Mouse (Mus musculus): Measurements from ENCODE around the gene Tm4sf19. TPM values are rescaled to one million over a fixed set of nuclear protein-coding genes. Genes with fewer than 3 reads are reported as not detected.

Tm4sf19 gene
- polyA plus RNA-seq, 2 experiments: 0.04 TPM; not detected in 1

GRCm38 (mm10) chr16:32402818-32403217 lies 2.5 kb downstream of the Tm4sf19 start:
- Histone ChIP-seq H3K4me3 (ENCODE audit: insufficient read depth in 1 of 2, low read depth in 2 of 2, low read length in 2 of 2) (no peak overlapping the region), H3K9me3 (ENCODE audit: control insufficient read depth, low read length) (no peaks in the 10 kb centered on the region), H3K27me3 (ENCODE audit: control insufficient read depth, insufficient read depth, low read length) (no peaks in the 10 kb centered on the region), H3K36me3 (replicated peaks; ENCODE audit: control insufficient read depth, insufficient read depth, low read depth) (no peaks in the 10 kb centered on the region), H3K4me2 (ENCODE audit: low read depth) (no peak overlapping the region), H3K27ac (no peak overlapping the region), H3K4me1 (replicated peaks; ENCODE audit: control insufficient read depth in 2 of 2, insufficient read depth in 2 of 2, low read length in 1 of 2) (no peaks in the 10 kb centered on the region), H3K9ac (replicated peaks) (no peak overlapping the region)
- TF ChIP-seq EP300 (IDR thresholded peaks at IDR 0.05; ENCODE audit: low read depth) (no peak), CTCF (IDR thresholded peaks at IDR 0.05; ENCODE audit: low read depth) (no peak)
- WGBS (ENCODE audit: insufficient replicate concordance): 76% methylated on average over 3 of the region's 3 CpGs
- DNase-seq (ENCODE audit: low read depth in 3 of 3, low spot score in 3 of 3) (no peak), ATAC-seq (ENCODE audit: insufficient read depth) (no peak)

GRCm38 (mm10) chr16:32405716-32406115 lies 5.4 kb downstream of the Tm4sf19 start:
- Histone ChIP-seq H3K27ac (no peak overlapping the region), H3K27me3 (ENCODE audit: control insufficient read depth, insufficient read depth, low read length) (no peaks in the 10 kb centered on the region), H3K4me2 (ENCODE audit: low read depth) (no peak overlapping the region), H3K4me1 (replicated peaks; ENCODE audit: control insufficient read depth in 2 of 2, insufficient read depth in 2 of 2, low read length in 1 of 2) (no peaks in the 10 kb centered on the region), H3K9me3 (ENCODE audit: control insufficient read depth, low read length) (no peaks in the 10 kb centered on the region), H3K36me3 (replicated peaks; ENCODE audit: control insufficient read depth, insufficient read depth, low read depth) (no peaks in the 10 kb centered on the region), H3K9ac (replicated peaks) (no peak overlapping the region), H3K4me3 (ENCODE audit: insufficient read depth in 1 of 2, low read depth in 2 of 2, low read length in 2 of 2) (no peak overlapping the region)
- TF ChIP-seq CTCF (IDR thresholded peaks at IDR 0.05; ENCODE audit: low read depth) (no peak), EP300 (IDR thresholded peaks at IDR 0.05; ENCODE audit: low read depth) (no peak)
- 81% methylated on average over 9 of the region's 9 CpGs for WGBS (ENCODE audit: insufficient replicate concordance)
- ATAC-seq (ENCODE audit: insufficient read depth) (no peak), DNase-seq (ENCODE audit: low read depth in 3 of 3, low spot score in 3 of 3) (no peak)

- WGBS (ENCODE audit: insufficient replicate concordance): 53% methylated on average over 6 of the region's 6 CpGs
- H3K9me3 ChIP-seq (ENCODE audit: control insufficient read depth, low read length): no peaks in the 10 kb centered on the region
Observed at GRCm38 (mm10) chr16:32406671-32407070, 6.4 kb downstream of the Tm4sf19 start.

GRCm38 (mm10) chr16:32407730-32408129 lies 7.4 kb downstream of the Tm4sf19 start:
- WGBS (ENCODE audit: insufficient replicate concordance): 54% methylated on average over 10 of the region's 10 CpGs
- TF ChIP-seq CTCF (IDR thresholded peaks at IDR 0.05; ENCODE audit: low read depth) (no peak), EP300 (IDR thresholded peaks at IDR 0.05; ENCODE audit: low read depth) (no peak)
- no peak for ATAC-seq (ENCODE audit: insufficient read depth)
- Histone ChIP-seq H3K27me3 (ENCODE audit: control insufficient read depth, insufficient read depth, low read length) (no peaks in the 10 kb centered on the region), H3K4me3 (ENCODE audit: insufficient read depth in 1 of 2, low read depth in 2 of 2, low read length in 2 of 2) (no peak overlapping the region), H3K36me3 (replicated peaks; ENCODE audit: control insufficient read depth, insufficient read depth, low read depth) (no peaks in the 10 kb centered on the region), H3K4me2 (ENCODE audit: low read depth) (no peak overlapping the region), H3K9ac (replicated peaks) (no peak overlapping the region), H3K9me3 (ENCODE audit: control insufficient read depth, low read length) (no peaks in the 10 kb centered on the region), H3K4me1 (replicated peaks; ENCODE audit: control insufficient read depth in 2 of 2, insufficient read depth in 2 of 2, low read length in 1 of 2) (no peaks in the 10 kb centered on the region), H3K27ac (no peak overlapping the region)
- no peak for DNase-seq (ENCODE audit: low read depth in 3 of 3, low spot score in 3 of 3)

More at GRCm38 (mm10) chr16:32406671-32407070, 6.4 kb downstream of the Tm4sf19 start:
- ATAC-seq (ENCODE audit: insufficient read depth) (no peak), DNase-seq (ENCODE audit: low read depth in 3 of 3, low spot score in 3 of 3) (no peak)
- Histone ChIP-seq H3K9ac (replicated peaks) (no peak overlapping the region), H3K36me3 (replicated peaks; ENCODE audit: control insufficient read depth, insufficient read depth, low read depth) (no peaks in the 10 kb centered on the region), H3K27ac (no peak overlapping the region), H3K4me2 (ENCODE audit: low read depth) (no peak overlapping the region), H3K27me3 (ENCODE audit: control insufficient read depth, insufficient read depth, low read length) (no peaks in the 10 kb centered on the region), H3K4me3 (ENCODE audit: insufficient read depth in 1 of 2, low read depth in 2 of 2, low read length in 2 of 2) (no peak overlapping the region), H3K4me1 (replicated peaks; ENCODE audit: control insufficient read depth in 2 of 2, insufficient read depth in 2 of 2, low read length in 1 of 2) (no peaks in the 10 kb centered on the region)
- TF ChIP-seq CTCF (IDR thresholded peaks at IDR 0.05; ENCODE audit: low read depth): no peak
- TF ChIP-seq EP300 (IDR thresholded peaks at IDR 0.05; ENCODE audit: low read depth): no peak

- 60% methylated on average over 1 of the region's 1 CpGs for WGBS (ENCODE audit: insufficient replicate concordance)
- ATAC-seq (ENCODE audit: insufficient read depth): no peak
Observed at GRCm38 (mm10) chr16:32417457-32417856, 17.2 kb downstream of the Tm4sf19 start.

More at GRCm38 (mm10) chr16:32417457-32417856, 17.2 kb downstream of the Tm4sf19 start:
- Histone ChIP-seq H3K9ac (replicated peaks) (no peak overlapping the region), H3K4me2 (ENCODE audit: low read depth) (no peak overlapping the region), H3K27me3 (ENCODE audit: control insufficient read depth, insufficient read depth, low read length) (no peaks in the 10 kb centered on the region), H3K9me3 (ENCODE audit: control insufficient read depth, low read length) (no peaks in the 10 kb centered on the region), H3K36me3 (replicated peaks; ENCODE audit: control insufficient read depth, insufficient read depth, low read depth) (no peaks in the 10 kb centered on the region), H3K4me3 (ENCODE audit: insufficient read depth in 1 of 2, low read depth in 2 of 2, low read length in 2 of 2) (no peak overlapping the region), H3K4me1 (replicated peaks; ENCODE audit: control insufficient read depth in 2 of 2, insufficient read depth in 2 of 2, low read length in 1 of 2) (peaks cover 0 to 7% of the 10 kb centered on the region in 2 experiments; a peak in 3 of 4 replicates), H3K27ac (no peak overlapping the region)
- TF ChIP-seq EP300 (IDR thresholded peaks at IDR 0.05; ENCODE audit: low read depth): no peak
- TF ChIP-seq CTCF (IDR thresholded peaks at IDR 0.05; ENCODE audit: low read depth): no peak
- DNase-seq (ENCODE audit: low read depth in 3 of 3, low spot score in 3 of 3): no peak
